ENCODE assay signal across 8 mouse cellular contexts in genomic region chr7:101062246-101062645, GRCm38 (mm10). TPM values are rescaled to one million over a fixed set of nuclear protein-coding genes. Genes with fewer than 3 reads are reported as not detected.
DNase-seq lines count a peak whose midpoint lies in the region; ATAC-seq lines count a peak whose summit lies in the region.

No protein-coding gene starts in this region.

- H3K9ac ChIP-seq in heart, embryonic 11.5 days (ENCODE audit: low read depth, low read length), result no peak overlapping the region

- H3K27ac ChIP-seq in heart, embryonic 11.5 days (ENCODE audit: low read depth, low read length), result no peak overlapping the region

- no peak overlapping the region for H3K4me2 ChIP-seq in heart, embryonic 11.5 days

- DNase-seq in heart, adult 18-20 months, result peak; percentile 76 to 78
- peak; percentile 4 for DNase-seq in cerebellum, adult 11 months
- peak; percentile 22 for DNase-seq in gastrocnemius, postnatal 10 days
- peak; percentile 56 to 67 for DNase-seq in left cerebral cortex, postnatal 10 days (ENCODE audit: extremely low spot score in 1 of 2, low spot score in 2 of 2)
- no peak for DNase-seq in ovary, adult 18-20 months (ENCODE audit: low spot score)
- DNase-seq in embryo, embryonic 10.5 days (ENCODE audit: low spot score), result no peak

- no peaks in the 10 kb centered on the region for H3K36me3 ChIP-seq in heart, embryonic 11.5 days (ENCODE audit: control insufficient read depth, insufficient read depth, low read length)

- ATAC-seq in heart, embryonic 11.5 days (replicated peaks; ENCODE audit: insufficient number of reproducible peaks, low FRiP score, low TSS enrichment), result no peak
- no peak for ATAC-seq in CD4-positive, CD25-positive, alpha-beta regulatory T cell, adult 4 months

- WGBS in heart, embryonic 11.5 days (ENCODE audit: insufficient replicate concordance), result 84% methylated on average over 6 of the region's 6 CpGs

- intact Hi-C loops in left cerebral cortex, postnatal 10 days (cut with DNase I), result loop anchor here (5.0 kb wide), 2 partner anchors 170 to 225 kb away; no protein-coding TSS in a partner anchor

- H3K4me3 ChIP-seq in heart, embryonic 11.5 days (ENCODE audit: low read depth, low read length), result no peak overlapping the region

- H3K27me3 ChIP-seq in heart, embryonic 11.5 days (ENCODE audit: control insufficient read depth, insufficient read depth, low read length), result no peaks in the 10 kb centered on the region

- no peaks in the 10 kb centered on the region for H3K4me1 ChIP-seq in heart, embryonic 11.5 days (ENCODE audit: control insufficient read depth, insufficient read depth, low read length)

- H3K9me3 ChIP-seq in heart, embryonic 11.5 days (replicated peaks; ENCODE audit: control insufficient read depth, low read length), result no peaks in the 10 kb centered on the region

RNA-seq across cellular contexts. Expression of gene Fchsd2, which starts 30.4 kb away (rescaled TPM):
- 10 to 100 TPM; 18.3 to 22.5 TPM for total RNA-seq in heart, adult 18-20 months (2021)
- 16.3 and 20.4 TPM in 2 replicates for polyA plus RNA-seq in heart, embryonic 11.5 days (2014; fragmentation: Nextera tagmentation; extraction: Ambion mirVana)
- total RNA-seq in gastrocnemius, postnatal 10 days (2021), result 10 to 100 TPM; 13.6 to 18.6 TPM
- 10 to 100 TPM; 62.2 to 66.4 TPM for total RNA-seq in left cerebral cortex, postnatal 10 days (2021)
- 10 to 100 TPM; 38.9 to 44.1 TPM for polyA plus RNA-seq in CD4-positive, CD25-positive, alpha-beta regulatory T cell, adult 4 months (2017; shearing (Covaris generic))

RNA-seq across cellular contexts. Expression of gene P2ry2, which starts 49.6 kb away (rescaled TPM):
- 10 to 100 TPM; 19.5 to 20.1 TPM for total RNA-seq in heart, adult 18-20 months (2021)
- polyA plus RNA-seq in heart, embryonic 11.5 days (2014; fragmentation: Nextera tagmentation; extraction: Ambion mirVana), result 0.54 and 0.68 TPM in 2 replicates
- total RNA-seq in gastrocnemius, postnatal 10 days (2021), result 10 to 100 TPM; 56.5 to 57.9 TPM
- under 1 TPM; 0.58 to 0.67 TPM for total RNA-seq in left cerebral cortex, postnatal 10 days (2021)
- polyA plus RNA-seq in CD4-positive, CD25-positive, alpha-beta regulatory T cell, adult 4 months (2017; shearing (Covaris generic)), result not detected

Comparison
In these comparisons a context has a peak if more than half of its experiments do, and no peak if none do; other contexts are left out.
1. DNase-seq: peak in heart, adult 18-20 months (2 of 2), cerebellum, adult 11 months (single experiment), gastrocnemius, postnatal 10 days (single experiment) and left cerebral cortex, postnatal 10 days (2 of 2); none in ovary, adult 18-20 months (single experiment) and embryo, embryonic 10.5 days (single experiment).
2. RNA of gene P2ry2, which starts 49.6 kb away (total RNA-seq): 56.5 to 57.9 TPM in gastrocnemius, postnatal 10 days and 19.5 to 20.1 TPM in heart, adult 18-20 months; 0.58 to 0.67 TPM in left cerebral cortex, postnatal 10 days; every median in the first group is over 10 times any median in the second.